Mouse (Mus musculus): Measurements from ENCODE around the gene 5330417H12Rik. TPM values are rescaled to one million over a fixed set of nuclear protein-coding genes. Genes with fewer than 3 reads are reported as not detected.
A peak's percentile ranks its signal among the peaks of the same experiment; 100 is the strongest.

The 5330417H12Rik gene
- polyA plus RNA-seq, 1 experiment from 2014 or later = not detected

DNA sequence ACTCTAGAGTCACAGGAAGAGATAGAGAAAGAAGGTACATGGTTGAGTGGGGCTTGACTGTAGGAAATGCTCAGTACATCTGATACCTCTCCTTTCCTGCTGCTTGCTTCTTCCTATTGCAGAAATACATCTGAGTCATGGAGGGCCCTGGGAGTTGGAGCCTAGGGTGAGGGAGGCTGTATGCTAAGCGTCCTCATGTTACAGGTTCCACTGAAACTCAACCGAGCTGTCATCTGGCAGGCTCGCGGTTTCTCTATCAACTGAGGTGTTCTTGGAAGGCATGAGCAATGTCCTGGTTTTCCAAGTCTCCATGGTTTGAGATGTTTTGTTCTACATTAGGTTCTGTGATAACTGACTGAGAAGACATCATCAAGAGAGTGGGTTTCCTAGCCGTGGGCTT lies 13.1 kb upstream of the 5330417H12Rik start:
- no peaks in the 10 kb centered on the region for H3K27me3 ChIP-seq (replicated peaks; ENCODE audit: control insufficient read depth, insufficient read depth, low read length)
- no peak overlapping the region for H3K4me2 ChIP-seq (ENCODE audit: low read depth, low read length)
- no peaks in the 10 kb centered on the region for H3K36me3 ChIP-seq (ENCODE audit: control insufficient read depth, insufficient read depth, low read length)
- DNase-seq (ENCODE audit: low spot score) = no peak
- ATAC-seq (ENCODE audit: low read depth) = no peak
- H3K9me3 ChIP-seq (ENCODE audit: control insufficient read depth, low read length) = no peaks in the 10 kb centered on the region
- peaks cover 5% of the 10 kb centered on the region; the same call in 1 of the 2 replicates for H3K4me1 ChIP-seq (ENCODE audit: control insufficient read depth, insufficient read depth, low read length)
- WGBS = 81% methylated on average over 5 of the region's 5 CpGs
- no peak overlapping the region for H3K9ac ChIP-seq (ENCODE audit: low read depth, low read length)
- H3K27ac ChIP-seq (replicated peaks; ENCODE audit: low read depth, low read length) = no peak overlapping the region
- no peak overlapping the region for H3K4me3 ChIP-seq (ENCODE audit: low read depth, low read length)

DNA sequence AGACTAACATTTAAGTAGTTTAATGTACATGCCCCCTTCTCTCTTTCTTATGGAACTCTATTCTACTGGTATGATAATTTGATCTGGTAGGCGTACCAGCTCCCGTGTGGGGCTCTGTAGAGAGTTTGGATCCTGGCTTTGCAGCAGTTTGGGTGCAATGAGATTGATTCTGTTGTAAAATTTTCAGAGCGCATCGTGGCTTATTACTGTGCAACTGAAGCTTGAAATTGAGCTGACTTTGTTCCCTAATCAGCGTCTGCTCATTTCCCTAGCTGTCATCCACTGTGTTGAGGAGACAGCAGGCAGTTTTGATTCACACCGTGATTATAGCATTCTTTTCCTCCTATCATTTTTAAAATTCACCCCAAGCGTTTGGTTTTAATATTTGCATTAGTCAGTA lies 12.4 kb upstream of the 5330417H12Rik start:
- no peaks in the 10 kb centered on the region for H3K36me3 ChIP-seq (ENCODE audit: control insufficient read depth, insufficient read depth, low read length)
- 64% methylated on average over 7 of the region's 7 CpGs for WGBS
- no peak overlapping the region for H3K4me3 ChIP-seq (ENCODE audit: low read depth, low read length)
- H3K9me3 ChIP-seq (ENCODE audit: control insufficient read depth, low read length) = no peaks in the 10 kb centered on the region
- no peaks in the 10 kb centered on the region for H3K4me1 ChIP-seq (ENCODE audit: control insufficient read depth, insufficient read depth, low read length)
- DNase-seq (ENCODE audit: low spot score) (no peak), ATAC-seq (ENCODE audit: low read depth) (no peak)
- H3K9ac ChIP-seq (ENCODE audit: low read depth, low read length) = no peak overlapping the region
- no peaks in the 10 kb centered on the region for H3K27me3 ChIP-seq (replicated peaks; ENCODE audit: control insufficient read depth, insufficient read depth, low read length)
- no peak overlapping the region for H3K4me2 ChIP-seq (ENCODE audit: low read depth, low read length)
- H3K27ac ChIP-seq (replicated peaks; ENCODE audit: low read depth, low read length) = no peak overlapping the region

DNA sequence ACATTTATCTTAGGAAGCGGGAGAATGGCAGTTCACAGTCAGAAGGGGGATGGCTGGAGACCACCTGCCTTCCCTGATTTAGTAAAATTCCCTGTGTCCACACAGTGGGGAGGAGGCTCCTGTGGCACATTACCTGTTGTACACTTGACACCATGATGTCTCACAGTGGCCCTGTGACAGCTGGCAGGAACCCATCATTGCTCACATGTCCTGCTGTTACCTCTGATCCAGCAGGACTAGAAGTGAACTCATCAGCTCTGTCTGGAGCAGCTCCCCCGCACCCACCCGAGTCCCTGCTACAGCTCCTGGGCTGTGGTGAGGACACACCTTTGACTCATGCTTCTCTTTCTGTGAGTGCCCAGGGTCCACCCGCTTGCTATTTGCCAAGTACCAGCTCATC lies 8.2 kb upstream of the 5330417H12Rik start:
- WGBS = 81% methylated on average over 4 of the region's 4 CpGs
- DNase-seq (ENCODE audit: low spot score) = no peak
- ATAC-seq (ENCODE audit: low read depth) = no peak

DNA sequence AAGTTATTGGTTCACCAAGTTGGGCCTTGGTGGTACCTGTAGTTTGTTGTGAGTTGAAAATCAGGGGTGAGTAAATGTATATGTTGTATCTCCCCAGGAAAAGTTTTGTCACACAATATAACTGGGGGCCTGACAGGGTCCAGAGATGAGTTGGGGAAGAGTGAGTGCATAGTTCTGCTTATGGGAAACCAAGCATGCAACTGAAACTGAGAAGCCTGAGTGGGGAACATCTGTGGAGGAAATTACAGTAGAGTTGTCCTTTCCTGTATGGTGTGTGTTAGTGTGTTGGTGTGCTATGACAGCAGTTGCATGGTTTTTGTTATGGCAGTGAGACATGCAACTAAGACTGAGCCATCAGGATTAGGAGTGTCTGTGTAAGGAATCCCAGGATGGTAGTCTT lies 3.4 kb upstream of the 5330417H12Rik start:
- no peaks in the 10 kb centered on the region for H3K36me3 ChIP-seq (ENCODE audit: control insufficient read depth, insufficient read depth, low read length)
- H3K4me1 ChIP-seq (ENCODE audit: control insufficient read depth, insufficient read depth, low read length) = 0 out of 2 replicates have a peak, but pooled peaks cover 3% of the 10 kb centered on the region
- H3K27me3 ChIP-seq (replicated peaks; ENCODE audit: control insufficient read depth, insufficient read depth, low read length) = no peaks in the 10 kb centered on the region
- ATAC-seq (ENCODE audit: low read depth) = no peak
- H3K4me2 ChIP-seq (ENCODE audit: low read depth, low read length) = no peak overlapping the region
- DNase-seq (ENCODE audit: low spot score) = no peak
- H3K27ac ChIP-seq (replicated peaks; ENCODE audit: low read depth, low read length) = no peak overlapping the region
- no peaks in the 10 kb centered on the region for H3K9me3 ChIP-seq (ENCODE audit: control insufficient read depth, low read length)
- no peak overlapping the region for H3K4me3 ChIP-seq (ENCODE audit: low read depth, low read length)
- H3K9ac ChIP-seq (ENCODE audit: low read depth, low read length) = no peak overlapping the region

More for the DNA sequence above, 8.2 kb upstream of the 5330417H12Rik start:
- H3K4me3 ChIP-seq (ENCODE audit: low read depth, low read length) = no peak overlapping the region
- no peak overlapping the region for H3K4me2 ChIP-seq (ENCODE audit: low read depth, low read length)
- no peaks in the 10 kb centered on the region for H3K4me1 ChIP-seq (ENCODE audit: control insufficient read depth, insufficient read depth, low read length)
- no peaks in the 10 kb centered on the region for H3K27me3 ChIP-seq (replicated peaks; ENCODE audit: control insufficient read depth, insufficient read depth, low read length)
- no peaks in the 10 kb centered on the region for H3K36me3 ChIP-seq (ENCODE audit: control insufficient read depth, insufficient read depth, low read length)
- no peak overlapping the region for H3K9ac ChIP-seq (ENCODE audit: low read depth, low read length)
- H3K27ac ChIP-seq (replicated peaks; ENCODE audit: low read depth, low read length) = no peak overlapping the region
- H3K9me3 ChIP-seq (ENCODE audit: control insufficient read depth, low read length) = no peaks in the 10 kb centered on the region

DNA sequence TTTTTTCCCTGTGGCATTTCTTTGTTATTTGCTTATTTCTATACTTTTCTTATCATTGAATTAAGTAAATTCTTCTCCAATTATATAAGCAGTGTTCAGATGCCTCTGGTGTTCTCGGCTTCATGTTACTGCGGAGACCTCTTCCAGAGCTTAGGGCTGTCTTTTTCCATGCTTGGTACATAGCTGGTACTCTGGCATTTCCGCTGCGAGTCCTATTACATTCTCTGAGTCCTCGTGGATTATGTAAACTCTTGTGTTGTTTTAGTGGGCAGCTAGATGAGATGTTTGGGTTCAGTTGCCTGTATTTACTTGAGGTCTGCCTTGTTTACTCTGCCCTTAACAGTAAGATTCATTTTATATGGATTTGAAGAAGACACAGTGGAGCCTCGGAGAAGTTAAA lies 820 bp upstream of the 5330417H12Rik start:
- Histone ChIP-seq H3K27ac (replicated peaks; ENCODE audit: low read depth, low read length) (no peak overlapping the region), H3K4me3 (ENCODE audit: low read depth, low read length) (no peak overlapping the region), H3K4me2 (ENCODE audit: low read depth, low read length) (no peak overlapping the region), H3K36me3 (ENCODE audit: control insufficient read depth, insufficient read depth, low read length) (no peaks in the 10 kb centered on the region), H3K9ac (ENCODE audit: low read depth, low read length) (no peak overlapping the region), H3K27me3 (replicated peaks; ENCODE audit: control insufficient read depth, insufficient read depth, low read length) (no peaks in the 10 kb centered on the region), H3K4me1 (ENCODE audit: control insufficient read depth, insufficient read depth, low read length) (0 out of 2 replicates have a peak, but pooled peaks cover 3% of the 10 kb centered on the region), H3K9me3 (ENCODE audit: control insufficient read depth, low read length) (no peaks in the 10 kb centered on the region)
- WGBS = 44% methylated on average over 6 of the region's 6 CpGs
- DNase-seq (ENCODE audit: low spot score) = peak; percentile 61
- 0 out of 2 replicates have a peak, but pooled peaks have one; percentile 30 for ATAC-seq (ENCODE audit: low read depth)

DNA sequence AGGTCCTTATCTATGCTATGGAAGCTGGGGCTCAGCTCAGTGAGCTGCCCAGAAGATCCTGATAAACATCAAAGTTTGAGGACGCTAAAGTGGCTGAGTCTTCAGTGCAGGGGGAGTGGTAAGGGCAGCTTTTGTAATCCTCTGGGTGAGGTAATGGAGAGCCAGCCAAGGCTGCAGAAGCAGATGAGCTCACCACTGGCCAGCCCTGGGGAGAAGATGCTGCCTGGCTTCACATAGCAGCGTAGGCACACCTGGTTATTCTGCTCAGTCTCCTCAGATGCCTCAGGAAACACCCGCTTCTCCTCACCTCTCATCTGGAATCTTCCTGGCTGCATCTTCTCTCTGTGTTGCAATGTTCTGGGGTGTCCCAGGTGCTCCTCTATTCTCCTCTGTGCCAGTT lies 529 bp downstream of the 5330417H12Rik start:
- H3K4me3 ChIP-seq (ENCODE audit: low read depth, low read length) = no peak overlapping the region
- H3K4me2 ChIP-seq (ENCODE audit: low read depth, low read length) = no peak overlapping the region

DNA sequence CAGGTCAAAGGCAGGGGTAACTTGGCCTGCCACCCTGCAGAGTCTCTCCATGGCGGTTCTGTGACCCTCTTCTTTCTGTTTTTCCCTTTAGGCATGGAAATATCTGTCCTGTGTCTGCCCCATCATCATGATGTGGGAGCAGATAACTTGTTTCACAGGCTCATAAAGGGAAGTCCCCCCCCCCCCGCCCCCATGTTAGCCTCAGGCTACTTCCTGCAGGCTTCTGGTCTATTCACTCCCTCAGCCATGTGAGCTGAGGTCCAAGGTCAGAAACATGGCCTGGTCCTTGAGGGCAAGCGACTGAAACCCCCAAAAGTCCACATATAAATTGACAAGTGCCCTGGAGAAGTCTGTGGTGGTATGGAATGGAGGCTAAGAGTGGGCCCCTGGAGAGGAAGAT lies 4.8 kb downstream of the 5330417H12Rik start:
- 62% methylated on average over 3 of the region's 3 CpGs for WGBS
- Histone ChIP-seq H3K4me2 (ENCODE audit: low read depth, low read length) (no peak overlapping the region), H3K9ac (ENCODE audit: low read depth, low read length) (no peak overlapping the region), H3K9me3 (ENCODE audit: control insufficient read depth, low read length) (no peaks in the 10 kb centered on the region), H3K27ac (replicated peaks; ENCODE audit: low read depth, low read length) (no peak overlapping the region), H3K4me1 (ENCODE audit: control insufficient read depth, insufficient read depth, low read length) (peaks cover 14% of the 10 kb centered on the region), H3K4me3 (ENCODE audit: low read depth, low read length) (no peak overlapping the region), H3K27me3 (replicated peaks; ENCODE audit: control insufficient read depth, insufficient read depth, low read length) (no peaks in the 10 kb centered on the region), H3K36me3 (ENCODE audit: control insufficient read depth, insufficient read depth, low read length) (no peaks in the 10 kb centered on the region)
- DNase-seq (ENCODE audit: low spot score) (no peak), ATAC-seq (ENCODE audit: low read depth) (no peak)

More for the DNA sequence above, 529 bp downstream of the 5330417H12Rik start:
- H3K9me3 ChIP-seq (ENCODE audit: control insufficient read depth, low read length) = no peaks in the 10 kb centered on the region
- WGBS = 60% methylated on average over 3 of the region's 3 CpGs
- no peaks in the 10 kb centered on the region for H3K27me3 ChIP-seq (replicated peaks; ENCODE audit: control insufficient read depth, insufficient read depth, low read length)
- peak; percentile 37; the same call in 1 of the 2 replicates for ATAC-seq (ENCODE audit: low read depth)
- H3K9ac ChIP-seq (ENCODE audit: low read depth, low read length) = no peak overlapping the region
- peaks cover 4% of the 10 kb centered on the region for H3K4me1 ChIP-seq (ENCODE audit: control insufficient read depth, insufficient read depth, low read length)
- no peak overlapping the region for H3K27ac ChIP-seq (replicated peaks; ENCODE audit: low read depth, low read length)
- DNase-seq (ENCODE audit: low spot score) = no peak
- no peaks in the 10 kb centered on the region for H3K36me3 ChIP-seq (ENCODE audit: control insufficient read depth, insufficient read depth, low read length)

DNA sequence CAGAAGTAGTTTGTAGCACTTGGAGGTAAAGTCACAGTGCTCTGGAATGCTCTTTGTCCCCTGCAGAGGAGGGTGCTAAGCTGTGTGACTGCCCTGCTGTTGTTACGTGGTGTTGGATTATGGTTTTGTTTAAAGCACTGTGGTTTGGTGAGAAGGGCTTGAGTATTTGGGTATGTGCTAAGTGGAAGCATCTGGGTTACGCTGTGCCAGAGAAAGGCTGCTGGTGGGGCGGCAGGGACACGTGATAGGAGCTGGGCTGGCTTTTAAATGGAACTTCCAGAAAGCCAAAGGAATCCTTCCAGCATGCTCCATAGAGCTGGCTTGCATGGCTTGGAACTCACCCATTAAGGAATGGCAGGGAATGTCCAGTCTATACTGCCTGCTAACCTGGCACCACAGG lies 5.7 kb downstream of the 5330417H12Rik start:
- peak; percentile 82 for ATAC-seq (ENCODE audit: low read depth)
- no peak overlapping the region for H3K4me2 ChIP-seq (ENCODE audit: low read depth, low read length)
- H3K9me3 ChIP-seq (ENCODE audit: control insufficient read depth, low read length) = no peaks in the 10 kb centered on the region
- peaks cover 14% of the 10 kb centered on the region for H3K4me1 ChIP-seq (ENCODE audit: control insufficient read depth, insufficient read depth, low read length)
- H3K27ac ChIP-seq (replicated peaks; ENCODE audit: low read depth, low read length) = no peak overlapping the region
- WGBS = 28% methylated on average over 4 of the region's 4 CpGs
- H3K36me3 ChIP-seq (ENCODE audit: control insufficient read depth, insufficient read depth, low read length) = no peaks in the 10 kb centered on the region
- H3K9ac ChIP-seq (ENCODE audit: low read depth, low read length) = no peak overlapping the region
- H3K27me3 ChIP-seq (replicated peaks; ENCODE audit: control insufficient read depth, insufficient read depth, low read length) = no peaks in the 10 kb centered on the region
- H3K4me3 ChIP-seq (ENCODE audit: low read depth, low read length) = no peak overlapping the region
- peak; percentile 77 for DNase-seq (ENCODE audit: low spot score)
